Mouse (Mus musculus) brain, embryonic 14.5 days (tissue): ENCODE measurements around the gene Pfdn2.

Experiments
- CTCF ChIP-seq: fragments of 200-500 bp; IDR thresholded peaks from 2 replicates; pipeline ENCODE4 v1.5.1; 2012; ENCODE audit warnings: inconsistent platforms, mild to moderate bottlenecking, moderate library complexity, borderline replicate concordance; ENCODE audit not compliant: insufficient read depth, insufficient read length; ENCODE audit errors: extremely low read depth
- POLR2A ChIP-seq: fragments of 200-500 bp; IDR thresholded peaks from 2 replicates; pipeline ENCODE4 v1.6.1; 2012; ENCODE audit warnings: mild to moderate bottlenecking, inconsistent platforms, borderline replicate concordance; ENCODE audit not compliant: poor library complexity, insufficient read depth, insufficient read length, severe bottlenecking; ENCODE audit errors: extremely low read depth

GRCm38 (mm10) chr1:171360656-171361055 lies 15.2 kb downstream of the Pfdn2 start, which contains the start of gene Klhdc9:
- TF ChIP-seq CTCF = no peak
- 0 out of 2 replicates have a peak, but pooled peaks have one; percentile 16 for TF ChIP-seq POLR2A
